Comparison of ENCODE assay signal across 14 mouse cellular contexts in genomic region chr3:149042527-149042926, GRCm38 (mm10). TPM values are rescaled to one million over a fixed set of nuclear protein-coding genes. Genes with fewer than 3 reads are reported as not detected.
DNase-seq lines count a peak whose midpoint lies in the region; ATAC-seq lines count a peak whose summit lies in the region.
"Had no signal": no experiment of that assay in that cellular context is flagged by ENCODE, and none has a peak within 500 bp of the region (broad histone marks: within the 10 kb centered on the region; RNA-seq: fewer than 3 reads in every experiment).

No protein-coding gene starts in this region.

- DNase-seq in R1 (ENCODE audit: low read depth, low spot score), result peak; percentile 31
- peak; percentile 26 for DNase-seq in embryonic facial prominence, embryonic 14.5 days (ENCODE audit: low spot score)
- DNase-seq in hindbrain, embryonic 14.5 days (ENCODE audit: low spot score), result no peak
- peak; percentile 43 for DNase-seq in midbrain, embryonic 14.5 days
- DNase-seq in gastrocnemius, postnatal 4 days (ENCODE audit: low spot score in 2 of 2), result no peak
- no peak for DNase-seq in lung, adult 18-20 months
- no peak for DNase-seq in cerebellum, adult 8-10 months
- DNase-seq: cerebellum, postnatal 36 days; right cerebral cortex, adult 18-20 months had no signal

- WGBS in embryonic facial prominence, embryonic 14.5 days, result 38% methylated on average over 9 of the region's 9 CpGs
- 10% methylated on average over 9 of the region's 9 CpGs for WGBS in hindbrain, embryonic 14.5 days
- WGBS in midbrain, embryonic 14.5 days, result 6% methylated on average over 9 of the region's 9 CpGs

- peaks cover 12% of the 10 kb centered on the region for H3K4me1 ChIP-seq in embryonic facial prominence, embryonic 14.5 days (ENCODE audit: control insufficient read depth, insufficient read depth, low read length)
- H3K4me1 ChIP-seq in hindbrain, embryonic 14.5 days (replicated peaks; ENCODE audit: control insufficient read depth, insufficient read depth, low read length), result peaks cover 11% of the 10 kb centered on the region
- H3K4me1 ChIP-seq in midbrain, embryonic 14.5 days (ENCODE audit: control insufficient read depth, insufficient read depth, low read length), result peaks cover 14% of the 10 kb centered on the region

- no peak overlapping the region for H3K9ac ChIP-seq in embryonic facial prominence, embryonic 14.5 days (ENCODE audit: low read depth, low read length)
- no peak overlapping the region for H3K9ac ChIP-seq in hindbrain, embryonic 14.5 days
- no peak overlapping the region for H3K9ac ChIP-seq in midbrain, embryonic 14.5 days (replicated peaks; ENCODE audit: low read length)
- H3K9ac ChIP-seq: heart, embryonic 15.5 days; lung, embryonic 15.5 days had no signal

- H3K27ac ChIP-seq in embryonic facial prominence, embryonic 14.5 days (replicated peaks; ENCODE audit: low read depth, low read length), result no peak overlapping the region
- H3K27ac ChIP-seq in hindbrain, embryonic 14.5 days, result no peak overlapping the region
- no peak overlapping the region for H3K27ac ChIP-seq in midbrain, embryonic 14.5 days (replicated peaks; ENCODE audit: low read depth, low read length)
- H3K27ac ChIP-seq: kidney, postnatal 0 days; lung, embryonic 15.5 days had no signal

- H3K4me3 ChIP-seq in embryonic facial prominence, embryonic 14.5 days (ENCODE audit: low read depth, low read length), result no peak overlapping the region
- no peak overlapping the region for H3K4me3 ChIP-seq in hindbrain, embryonic 14.5 days (replicated peaks; ENCODE audit: low read length)
- no peak overlapping the region for H3K4me3 ChIP-seq in midbrain, embryonic 14.5 days (replicated peaks; ENCODE audit: low read depth, low read length)
- H3K4me3 ChIP-seq: heart, embryonic 15.5 days; lung, embryonic 15.5 days had no signal

- H3K4me2 ChIP-seq in embryonic facial prominence, embryonic 14.5 days (ENCODE audit: low read depth, low read length), result no peak overlapping the region
- H3K4me2 ChIP-seq in hindbrain, embryonic 14.5 days (replicated peaks), result peak overlapping the region; percentile 22
- peak overlapping the region; percentile 4; the same call in 1 of the 2 replicates for H3K4me2 ChIP-seq in midbrain, embryonic 14.5 days (ENCODE audit: low read length)
- H3K4me2 ChIP-seq: heart, embryonic 15.5 days; lung, embryonic 15.5 days had no signal

- H3K27me3 ChIP-seq in embryonic facial prominence, embryonic 14.5 days (replicated peaks; ENCODE audit: control insufficient read depth, insufficient read depth, low read length), result no peaks in the 10 kb centered on the region
- no peaks in the 10 kb centered on the region; the same call in 1 of the 2 replicates for H3K27me3 ChIP-seq in hindbrain, embryonic 14.5 days (ENCODE audit: control insufficient read depth, insufficient read depth, low read length)
- H3K27me3 ChIP-seq in midbrain, embryonic 14.5 days (ENCODE audit: control insufficient read depth, insufficient read depth, low read length), result no peaks in the 10 kb centered on the region
- H3K27me3 ChIP-seq: heart, embryonic 15.5 days; lung, embryonic 15.5 days; Patski had no signal

- H3K36me3 ChIP-seq in embryonic facial prominence, embryonic 14.5 days (ENCODE audit: control insufficient read depth, insufficient read depth, low read length), result no peaks in the 10 kb centered on the region
- H3K36me3 ChIP-seq in hindbrain, embryonic 14.5 days (replicated peaks; ENCODE audit: control insufficient read depth, insufficient read depth), result no peaks in the 10 kb centered on the region
- no peaks in the 10 kb centered on the region for H3K36me3 ChIP-seq in midbrain, embryonic 14.5 days (ENCODE audit: control insufficient read depth, insufficient read depth, low read length)
- H3K36me3 ChIP-seq: heart, embryonic 15.5 days; lung, embryonic 15.5 days had no signal

- no peaks in the 10 kb centered on the region for H3K9me3 ChIP-seq in embryonic facial prominence, embryonic 14.5 days (ENCODE audit: control insufficient read depth, low read length)
- no peaks in the 10 kb centered on the region for H3K9me3 ChIP-seq in hindbrain, embryonic 14.5 days (ENCODE audit: control insufficient read depth, low read length)
- H3K9me3 ChIP-seq in midbrain, embryonic 14.5 days (ENCODE audit: control insufficient read depth, low read length), result no peaks in the 10 kb centered on the region
- H3K9me3 ChIP-seq: heart, embryonic 15.5 days; lung, embryonic 15.5 days had no signal

- ATAC-seq in embryonic facial prominence, embryonic 14.5 days (ENCODE audit: low read depth), result peak; percentile 47; the same call in 1 of the 2 replicates
- ATAC-seq in hindbrain, embryonic 14.5 days (ENCODE audit: low FRiP score), result peak; percentile 77
- ATAC-seq in midbrain, embryonic 14.5 days (ENCODE audit: low FRiP score, low TSS enrichment), result no peak
- no peak for ATAC-seq in granulocyte monocyte progenitor cell, adult 5-6 weeks (replicated peaks; ENCODE audit: poor library complexity, severe bottlenecking)
- ATAC-seq: Patski had no signal

RNA-seq across cellular contexts. Expression of gene Adgrl2, which starts 52.2 kb away (rescaled TPM):
- polyA plus RNA-seq in embryonic facial prominence, embryonic 14.5 days (2014; fragmentation: Nextera tagmentation; extraction: Ambion mirVana), result 80.2 and 91.6 TPM in 2 replicates
- 166 and 171 TPM in 2 replicates for polyA plus RNA-seq in hindbrain, embryonic 14.5 days (2014; fragmentation: Nextera tagmentation; extraction: Ambion mirVana)
- 142 and 160 TPM in 2 replicates for polyA plus RNA-seq in midbrain, embryonic 14.5 days (2014; fragmentation: Nextera tagmentation; extraction: Ambion mirVana)
- 5.7 and 10.0 TPM in 2 replicates for total RNA-seq in granulocyte monocyte progenitor cell, adult 5-6 weeks (2014; fragmentation: Nextera tagmentation)
- total RNA-seq in granulocyte monocyte progenitor cell, adult 5-6 weeks (2017), result 4.2 and 4.6 TPM in 2 replicates
- total RNA-seq in gastrocnemius, postnatal 4 days (2021), result 100 to 1,000 TPM in 1 of 2 experiments, 10 to 100 TPM in 1; 89.2 to 101 TPM

Comparison
In these comparisons a context has a peak if more than half of its experiments do, and no peak if none do; other contexts are left out.
1. DNase-seq: peak in R1 (single experiment), embryonic facial prominence, embryonic 14.5 days (single experiment) and midbrain, embryonic 14.5 days (single experiment); none in hindbrain, embryonic 14.5 days (single experiment), gastrocnemius, postnatal 4 days (0 of 2), lung, adult 18-20 months (0 of 2) and cerebellum, adult 8-10 months (single experiment).
2. ATAC-seq: peak in embryonic facial prominence, embryonic 14.5 days (single experiment) and hindbrain, embryonic 14.5 days (single experiment); none in midbrain, embryonic 14.5 days (single experiment) and granulocyte monocyte progenitor cell, adult 5-6 weeks (single experiment).